Mouse (Mus musculus): Measurements from ENCODE around the gene Mex3b.

Mex3b gene

GRCm38 (mm10) chr7:82866486-82867270 lies 455 bp upstream of the Mex3b start:
- DNase-seq: peak; percentile 93 to 98

- peak; percentile 63 to 73 for DNase-seq
These were observed 1.4 kb downstream of the Mex3b start for GRCm38 (mm10) chr7:82868309-82869230.

GRCm38 (mm10) chr7:82869231-82870147 lies 2.4 kb downstream of the Mex3b start:
- peak in 1 of 2 experiments; percentile 46 for DNase-seq

- DNase-seq: no peak
These were observed 3.0 kb downstream of the Mex3b start for GRCm38 (mm10) chr7:82870148-82870513.

- DNase-seq: no peak
These were observed 9.4 kb downstream of the Mex3b start for GRCm38 (mm10) chr7:82876551-82876950.

GRCm38 (mm10) chr7:82880016-82880415 lies 12.9 kb downstream of the Mex3b start:
- DNase-seq: no peak

GRCm38 (mm10) chr7:82880700-82881099 lies 13.6 kb downstream of the Mex3b start:
- DNase-seq: no peak

GRCm38 (mm10) chr7:82890317-82890850 lies 23.3 kb downstream of the Mex3b start:
- DNase-seq: peak in 1 of 2 experiments; percentile 3

GRCm38 (mm10) chr7:82890875-82891515 lies 23.9 kb downstream of the Mex3b start:
- DNase-seq: no peak

GRCm38 (mm10) chr7:82894366-82894765 lies 27.2 kb downstream of the Mex3b start:
- DNase-seq: no peak

- no peak for DNase-seq
These were observed 28.5 kb downstream of the Mex3b start for GRCm38 (mm10) chr7:82895606-82896005.

- no peak for DNase-seq
These were observed 29.6 kb downstream of the Mex3b start for GRCm38 (mm10) chr7:82896750-82897149.

- DNase-seq: no peak
These were observed 32.5 kb downstream of the Mex3b start for GRCm38 (mm10) chr7:82899459-82900297.

- DNase-seq: no peak
These were observed 35.9 kb downstream of the Mex3b start for GRCm38 (mm10) chr7:82903006-82903405.

GRCm38 (mm10) chr7:82905527-82905926 lies 38.4 kb downstream of the Mex3b start:
- no peak for DNase-seq

GRCm38 (mm10) chr7:82907081-82907480 lies 39.9 kb downstream of the Mex3b start:
- DNase-seq: no peak

- DNase-seq: no peak
These were observed 43.6 kb downstream of the Mex3b start for GRCm38 (mm10) chr7:82910536-82911384.

- DNase-seq: no peak
These were observed 44.4 kb downstream of the Mex3b start for GRCm38 (mm10) chr7:82911501-82911900.

- no peak for DNase-seq
These were observed 47.2 kb downstream of the Mex3b start for GRCm38 (mm10) chr7:82914297-82914696.

Measured in thymus, postnatal 36 days (tissue).